Mouse (Mus musculus) small intestine, adult 2 months (tissue): ENCODE data around the gene Prrt4. TPM values are rescaled to one million over a fixed set of nuclear protein-coding genes. Genes with fewer than 3 reads are reported as not detected.
"Not testable (repeated sequence)": the region's sequence is repeated elsewhere in the genome, so short reads cannot be mapped to it uniquely, and the experiment has no call there.

ENCODE experiments used
- H3K27ac ChIP-seq: fragments of 200-500 bp; 2 replicates; pipeline ENCODE4 v1.5.1; 2012; ENCODE audit warnings: low read depth, low read length, control low read depth, inconsistent platforms; ENCODE audit not compliant: insufficient read depth
- H3K27me3 ChIP-seq: fragments of 200-500 bp; 2 replicates; pipeline ENCODE4 v1.6.1; 2012; ENCODE audit warnings: mild to moderate bottlenecking, moderate library complexity, low read length, inconsistent platforms; ENCODE audit not compliant: control insufficient read depth, insufficient read depth
- H3K36me3 ChIP-seq: fragments of 200-500 bp; 2 replicates; pipeline ENCODE4 v1.6.1; 2012; ENCODE audit warnings: mild to moderate bottlenecking, low read length, control low read depth, inconsistent platforms; ENCODE audit not compliant: control insufficient read depth, insufficient read depth
- H3K4me1 ChIP-seq: fragments of 200-500 bp; 2 replicates; pipeline ENCODE4 v1.6.1; 2012; ENCODE audit warnings: low read length, inconsistent platforms, mixed read lengths; ENCODE audit not compliant: control insufficient read depth, insufficient read depth, insufficient read length
- H3K4me3 ChIP-seq: fragments of 200-500 bp; 2 replicates; pipeline ENCODE4 v1.5.1; 2012; ENCODE audit warnings: low read depth, mild to moderate bottlenecking, control low read depth, inconsistent platforms, low read length, moderate library complexity
- CTCF ChIP-seq: fragments of 200-500 bp; IDR thresholded peaks from 2 replicates; pipeline ENCODE4 v1.5.1; 2012; ENCODE audit warnings: low read depth, mild to moderate bottlenecking, control low read depth, inconsistent platforms, low read length, moderate library complexity, mixed read lengths; ENCODE audit not compliant: insufficient replicate concordance, insufficient read length; ENCODE audit errors: extremely low read depth
- POLR2A ChIP-seq: fragments of 200-500 bp; IDR thresholded peaks from 2 replicates; pipeline ENCODE4 v1.6.1; 2012; ENCODE audit warnings: low read depth, mild to moderate bottlenecking, control low read depth, inconsistent platforms, low read length, moderate library complexity
- WGBS: fragments of 180-500 bp; shearing (Covaris S2); methylation state at CpG from one replicate; pipeline ENCODE4 v1.1.7; 2018; 5-methylcytosine and 5-hydroxymethylcytosine counted together
- polyA plus RNA-seq: library from polyadenylated mRNA; depleted of rRNA; stranded (reverse); fragments of >200 nt; gene quantifications from 2 replicates; pipeline ENCODE4 v1.2.3, GENCODE M21; 2012; rRNA removed

Gene Prrt4
- polyA plus RNA-seq, result 0.17 and 0.22 TPM in 2 replicates

DNA sequence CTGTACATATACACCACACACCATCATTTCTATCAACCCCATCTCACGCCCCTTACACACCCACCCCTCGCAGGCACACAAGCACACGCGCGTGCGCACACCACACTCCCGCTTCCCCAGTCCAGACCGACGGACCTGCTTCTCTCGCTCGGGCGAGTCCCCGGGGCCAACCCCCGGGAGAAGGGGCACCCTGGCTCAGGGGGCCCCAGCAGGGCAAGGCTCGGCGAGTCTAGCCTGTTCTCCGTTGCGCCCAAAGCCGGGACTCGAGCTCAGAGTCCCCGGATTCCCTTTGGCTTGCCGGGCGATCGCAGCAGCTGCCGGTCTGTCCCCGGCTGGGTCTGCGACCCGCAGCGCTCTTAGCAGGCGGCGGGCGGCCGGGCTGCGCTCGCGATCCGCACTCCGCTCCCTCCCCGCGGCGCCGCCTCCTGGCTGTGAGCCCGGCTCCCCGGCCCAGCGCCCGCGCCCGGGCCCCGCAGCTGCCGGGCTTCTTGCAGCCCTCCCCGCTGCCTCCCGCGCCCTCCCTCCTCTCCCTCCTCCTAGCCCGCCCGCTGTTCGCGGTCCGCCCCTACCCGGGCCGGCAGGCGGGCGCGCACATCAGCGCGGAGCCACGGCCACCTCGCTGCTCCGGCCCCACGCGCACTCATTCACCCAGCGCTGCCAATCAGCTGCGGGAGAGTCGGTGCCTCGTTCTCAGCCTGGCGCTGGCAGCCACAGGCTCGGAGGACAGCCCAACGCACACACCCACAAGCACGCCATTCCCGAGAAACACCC, at the start of gene Prrt4:
TSS of gene Prrt4 (minus strand) at position 697 of the 771 bp plus-strand sequence.
- Histone ChIP-seq H3K36me3 (no peaks in the 10 kb centered on the region), H3K4me1 (peaks cover 3% of the 10 kb centered on the region), H3K27me3 (peaks cover 19% of the 10 kb centered on the region), H3K27ac (no peak within 1 kb of the TSS), H3K4me3 (peak within 1 kb of the TSS; percentile 53)
- TF ChIP-seq CTCF (no peak), POLR2A (no peak)
- 2% methylated on average over 77 of the region's 79 CpGs for WGBS

GRCm38 (mm10) chr6:29217717-29218116, 38.3 kb upstream of the Prrt4 start:
- H3K4me3 ChIP-seq, H3K27me3 ChIP-seq, H3K36me3 ChIP-seq, H3K27ac ChIP-seq, H3K4me1 ChIP-seq: not testable (repeated sequence)
- 83% methylated on average over 3 of the region's 3 CpGs for WGBS

GRCm38 (mm10) chr6:29215881-29216501, 36.6 kb upstream of the Prrt4 start, which contains the start of gene Impdh1:
Impdh1 (minus strand) TSS chr6:29216364.
- no peak within 1 kb of the TSS for H3K27ac ChIP-seq
- H3K4me3 ChIP-seq, result peak within 1 kb of the TSS; percentile 74
- under 1% methylated on average over 56 of the region's 56 CpGs for WGBS
- TF ChIP-seq POLR2A (no peak), CTCF (no peak)
- H3K4me1 ChIP-seq, result peaks cover 8% of the 10 kb centered on the region
- no peaks in the 10 kb centered on the region for H3K36me3 ChIP-seq
- no peaks in the 10 kb centered on the region for H3K27me3 ChIP-seq

DNA sequence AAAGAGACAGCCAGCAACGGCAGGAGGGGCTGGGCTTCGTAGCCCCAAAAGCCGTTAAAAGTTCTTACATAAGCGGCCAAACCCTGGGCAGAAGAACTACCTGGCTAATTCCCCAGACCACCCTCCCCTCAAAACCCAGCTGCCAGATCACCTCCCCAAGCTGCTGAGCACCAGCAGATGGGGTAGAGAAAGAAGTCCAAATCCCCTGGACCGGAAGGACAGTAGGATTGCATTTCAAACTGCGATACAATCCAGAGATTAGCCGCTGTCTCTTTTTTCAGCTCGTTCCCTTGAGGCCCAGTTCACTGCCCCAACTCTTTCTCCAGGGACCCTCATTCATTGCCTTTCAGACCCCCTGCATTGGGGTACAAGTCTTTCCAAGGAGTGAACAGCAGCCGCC, 35.8 kb upstream of the Prrt4 start:
- WGBS, result 28% methylated on average over 9 of the region's 9 CpGs
- peak overlapping the region; percentile 74 for H3K4me3 ChIP-seq
- peaks cover 8% of the 10 kb centered on the region for H3K4me1 ChIP-seq
- no peak overlapping the region for H3K27ac ChIP-seq
- TF ChIP-seq POLR2A (no peak), CTCF (no peak)
- no peaks in the 10 kb centered on the region for H3K36me3 ChIP-seq
- H3K27me3 ChIP-seq, result no peaks in the 10 kb centered on the region

GRCm38 (mm10) chr6:29214776-29215175, 35.4 kb upstream of the Prrt4 start:
- 32% methylated on average over 5 of the region's 5 CpGs for WGBS
- Histone ChIP-seq H3K27me3 (no peaks in the 10 kb centered on the region), H3K4me3 (no peak overlapping the region), H3K27ac (no peak overlapping the region), H3K4me1 (peaks cover 8% of the 10 kb centered on the region), H3K36me3 (no peaks in the 10 kb centered on the region)
- TF ChIP-seq POLR2A (no peak), CTCF (no peak)

DNA sequence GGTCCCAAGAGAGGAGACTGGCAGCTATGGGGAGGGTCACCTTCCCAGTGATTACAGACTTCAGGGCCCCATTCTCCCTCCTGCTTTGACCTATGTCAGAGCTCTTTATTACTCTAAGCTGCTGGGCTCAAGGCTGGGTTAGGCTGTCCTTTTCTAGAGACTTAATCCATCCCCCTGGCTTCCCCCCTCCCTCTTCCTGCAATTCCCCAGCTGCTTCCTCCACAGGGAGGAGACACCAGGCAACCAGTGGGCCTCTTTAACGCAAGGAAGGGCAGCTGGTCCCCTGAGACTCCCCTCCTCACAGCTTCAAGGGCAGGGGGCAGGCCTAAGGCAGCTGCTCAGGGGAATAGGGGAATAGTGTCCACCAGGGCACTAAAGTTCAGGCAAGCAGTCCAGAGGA, 34.9 kb upstream of the Prrt4 start:
- H3K27me3 ChIP-seq, result no peaks in the 10 kb centered on the region
- TF ChIP-seq CTCF (no peak), POLR2A (no peak)

GRCm38 (mm10) chr6:29213436-29213835, 34.1 kb upstream of the Prrt4 start:
- H3K36me3 ChIP-seq, result no peaks in the 10 kb centered on the region
- TF ChIP-seq CTCF, result no peak
- no peak for TF ChIP-seq POLR2A
- 86% methylated on average over 5 of the region's 5 CpGs for WGBS
- H3K4me1 ChIP-seq, result peaks cover 11% of the 10 kb centered on the region
- no peak overlapping the region for H3K27ac ChIP-seq
- H3K4me3 ChIP-seq, result no peak overlapping the region
- H3K27me3 ChIP-seq, result no peaks in the 10 kb centered on the region

More for the DNA sequence above, 34.9 kb upstream of the Prrt4 start:
- H3K4me1 ChIP-seq, result peaks cover 8% of the 10 kb centered on the region
- no peak overlapping the region for H3K4me3 ChIP-seq
- H3K36me3 ChIP-seq, result no peaks in the 10 kb centered on the region
- WGBS, result 38% methylated on average over 1 of the region's 1 CpGs
- H3K27ac ChIP-seq, result no peak overlapping the region
